Mouse (Mus musculus) spleen, adult 18-20 months (tissue): ENCODE results near the gene Fam210b.
"Not testable (repeated sequence)": the region's sequence is repeated elsewhere in the genome, so short reads cannot be mapped to it uniquely, and the experiment has no call there.

ENCODE experiments used
- DNase-seq, 2 experiments: peaks; one replicate each; pipeline ENCODE4 v3.0.0; 2022; ENCODE audit warnings: mixed read lengths in 2 of 2

Gene Fam210b

GRCm38 (mm10) chr2:172345258-172345738 is at the start of gene Fam210b:
Fam210b (plus strand) TSS chr2:172345565.
- peak; percentile 93 to 96 for DNase-seq

GRCm38 (mm10) chr2:172298083-172298482 is 47.3 kb upstream of the Fam210b start:
- DNase-seq: no peak

DNA sequence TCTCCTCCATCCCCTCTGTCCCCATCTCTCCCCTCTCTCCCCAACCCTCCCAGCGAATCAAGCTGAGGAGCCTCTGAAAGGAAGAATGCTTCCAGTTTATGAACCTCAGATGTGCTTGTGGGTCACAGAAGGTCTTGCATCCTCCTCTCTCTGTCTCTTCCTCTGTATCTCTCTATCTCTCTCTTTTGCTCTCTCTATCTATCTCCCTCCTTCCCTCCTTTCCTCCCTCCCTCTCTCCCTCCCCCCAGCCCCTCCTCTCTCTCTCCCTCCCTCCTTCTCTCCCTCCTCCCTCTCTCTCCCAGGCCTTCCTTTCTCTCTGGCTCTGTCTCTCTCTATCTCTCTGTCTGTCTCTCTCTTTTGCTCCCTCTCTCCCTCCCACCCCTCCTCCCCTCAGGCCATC is 46.8 kb upstream of the Fam210b start:
- no peak for DNase-seq

GRCm38 (mm10) chr2:172299126-172299921 is 46.0 kb upstream of the Fam210b start:
- no peak for DNase-seq

GRCm38 (mm10) chr2:172302396-172302795 is 43.0 kb upstream of the Fam210b start:
- no peak for DNase-seq

DNA sequence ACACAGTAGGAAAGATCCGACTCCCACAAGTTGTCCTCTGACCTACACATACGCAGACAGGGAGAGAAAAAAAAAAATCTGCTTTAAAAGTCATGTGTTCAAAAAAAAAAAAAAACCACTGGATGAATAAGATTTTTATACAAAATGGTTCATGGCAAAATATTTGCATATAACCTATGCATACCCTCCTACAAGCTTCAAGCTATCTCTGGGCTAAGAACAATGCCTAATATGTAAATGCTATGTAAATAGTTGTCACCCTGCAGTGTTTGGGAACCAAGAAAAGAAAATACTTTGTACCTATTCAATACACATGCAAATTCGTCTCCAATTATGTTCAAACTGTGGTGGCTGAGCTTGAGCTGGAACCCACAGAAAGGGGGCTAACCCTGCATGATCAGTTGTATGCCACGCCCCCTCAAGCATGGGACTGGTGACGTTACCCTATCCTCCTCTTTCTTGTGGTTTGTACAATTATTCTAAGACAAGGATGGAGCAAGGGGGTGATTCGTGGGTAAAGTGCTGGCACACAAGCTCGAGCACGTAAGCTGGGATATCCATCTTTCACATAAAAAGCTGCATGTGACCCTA is 41.2 kb upstream of the Fam210b start:
- no peak for DNase-seq

DNA sequence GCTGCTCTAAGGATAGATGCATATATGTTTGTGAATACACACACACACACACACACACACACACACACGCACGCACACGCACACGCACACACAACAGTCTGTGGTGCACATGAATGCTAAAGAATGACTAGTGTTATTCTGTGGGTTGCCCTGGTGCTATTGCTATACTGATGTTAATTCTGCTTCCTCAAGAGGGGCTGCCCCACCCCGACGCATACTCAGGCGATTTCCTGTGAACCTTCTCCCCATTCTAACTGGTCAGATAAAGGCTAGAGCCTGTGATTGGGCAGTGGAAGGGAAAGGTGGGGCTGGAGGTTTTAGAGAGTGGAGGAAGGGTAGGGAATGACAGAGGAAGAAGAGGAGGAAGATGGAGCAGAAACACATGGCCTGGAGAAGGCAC is 39.8 kb upstream of the Fam210b start:
- not testable (repeated sequence) for DNase-seq

- DNase-seq: no peak
Measured at GRCm38 (mm10) chr2:172306544-172306943, 38.8 kb upstream of the Fam210b start.

DNA sequence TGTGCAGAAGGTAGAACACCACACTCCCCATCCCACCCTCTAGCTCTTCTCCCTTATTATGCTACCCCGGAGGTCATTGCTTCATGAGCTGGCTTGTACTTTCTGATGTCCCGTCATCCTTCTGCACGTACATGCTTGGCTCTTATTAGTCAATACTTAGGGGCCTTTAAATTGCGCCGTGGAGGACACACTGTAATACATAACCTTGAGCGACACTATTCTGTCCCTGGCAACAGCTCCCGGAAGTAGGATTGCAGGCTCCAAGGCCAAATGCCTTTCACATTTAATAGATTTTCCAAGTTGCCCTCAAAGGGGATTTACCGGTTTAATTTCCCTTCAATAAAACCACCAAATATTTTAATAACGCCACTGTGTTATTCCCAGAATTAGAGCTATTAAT is 33.6 kb upstream of the Fam210b start:
- DNase-seq: no peak

- DNase-seq: peak in 1 of 2 experiments; percentile 8
Measured at GRCm38 (mm10) chr2:172320878-172321277, 24.5 kb upstream of the Fam210b start.

- DNase-seq: no peak
Measured at GRCm38 (mm10) chr2:172328248-172328647, 17.1 kb upstream of the Fam210b start.

GRCm38 (mm10) chr2:172329179-172329578 is 16.2 kb upstream of the Fam210b start:
- no peak for DNase-seq

GRCm38 (mm10) chr2:172338206-172338942 is 7.0 kb upstream of the Fam210b start:
- DNase-seq: no peak

DNA sequence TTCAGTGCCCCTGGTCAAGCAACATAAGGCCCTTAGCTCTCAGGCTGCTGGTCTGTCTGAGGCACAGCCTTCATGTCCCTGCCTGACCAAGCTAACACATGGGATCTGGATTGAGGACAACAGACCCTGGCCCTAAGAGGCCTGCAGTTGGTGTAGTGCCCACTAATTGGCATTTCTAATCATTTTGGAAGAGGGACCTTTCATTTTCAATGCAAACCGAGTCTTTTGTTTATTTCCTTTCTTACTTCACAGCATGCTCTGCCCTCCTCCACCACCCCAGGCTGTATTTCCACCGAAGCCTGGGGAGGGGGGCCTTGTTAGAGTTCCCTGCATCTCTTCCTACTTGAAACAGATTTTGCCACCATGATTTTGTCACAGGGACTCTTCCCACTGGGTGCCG is 4.4 kb upstream of the Fam210b start:
- DNase-seq: no peak

DNA sequence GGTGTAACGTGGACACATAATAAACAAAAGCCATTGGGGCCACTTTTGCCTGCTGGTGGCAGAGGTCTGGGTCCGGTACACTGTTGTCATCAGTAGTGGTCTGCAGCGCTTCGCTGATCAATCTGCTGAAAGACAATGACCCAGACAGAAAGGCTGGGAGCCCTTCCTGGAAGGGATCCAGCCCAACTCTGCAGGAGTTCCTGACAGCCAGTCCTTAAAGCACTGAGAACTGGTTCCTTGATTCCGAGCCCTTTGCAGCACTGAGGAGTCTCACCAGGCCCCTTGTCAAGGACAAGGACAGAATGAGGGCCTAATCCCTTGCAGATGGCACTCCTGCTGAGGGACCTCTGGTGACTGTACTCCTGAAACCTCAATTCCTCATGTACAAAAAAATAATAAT is 3.8 kb upstream of the Fam210b start:
- no peak for DNase-seq

DNA sequence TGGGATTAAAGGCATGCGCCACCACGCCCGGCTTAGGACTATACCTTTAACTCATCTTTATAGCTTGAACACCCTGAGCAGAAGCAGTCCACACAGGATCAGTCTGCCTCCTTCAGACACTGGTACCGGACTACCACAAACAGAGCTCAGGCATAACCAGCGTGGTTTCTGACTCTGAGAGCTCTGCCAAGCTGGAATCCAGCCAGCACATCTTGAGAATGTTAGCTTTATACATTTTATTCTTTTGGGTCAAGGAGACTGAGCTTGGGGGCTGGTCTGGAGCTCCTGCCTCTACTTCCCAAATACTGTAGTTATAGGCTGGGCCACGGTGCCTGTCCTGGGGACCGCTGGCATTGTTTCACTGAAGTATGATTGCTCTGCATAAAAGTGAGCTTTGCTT is 1.6 kb upstream of the Fam210b start:
- DNase-seq: no peak

GRCm38 (mm10) chr2:172344669-172345068 is 696 bp upstream of the Fam210b start:
- DNase-seq: no peak

- peak in 1 of 2 experiments; percentile 5 for DNase-seq
Measured at GRCm38 (mm10) chr2:172346034-172346929, 917 bp downstream of the Fam210b start.

GRCm38 (mm10) chr2:172346933-172347611 is 1.7 kb downstream of the Fam210b start:
- DNase-seq: no peak

DNA sequence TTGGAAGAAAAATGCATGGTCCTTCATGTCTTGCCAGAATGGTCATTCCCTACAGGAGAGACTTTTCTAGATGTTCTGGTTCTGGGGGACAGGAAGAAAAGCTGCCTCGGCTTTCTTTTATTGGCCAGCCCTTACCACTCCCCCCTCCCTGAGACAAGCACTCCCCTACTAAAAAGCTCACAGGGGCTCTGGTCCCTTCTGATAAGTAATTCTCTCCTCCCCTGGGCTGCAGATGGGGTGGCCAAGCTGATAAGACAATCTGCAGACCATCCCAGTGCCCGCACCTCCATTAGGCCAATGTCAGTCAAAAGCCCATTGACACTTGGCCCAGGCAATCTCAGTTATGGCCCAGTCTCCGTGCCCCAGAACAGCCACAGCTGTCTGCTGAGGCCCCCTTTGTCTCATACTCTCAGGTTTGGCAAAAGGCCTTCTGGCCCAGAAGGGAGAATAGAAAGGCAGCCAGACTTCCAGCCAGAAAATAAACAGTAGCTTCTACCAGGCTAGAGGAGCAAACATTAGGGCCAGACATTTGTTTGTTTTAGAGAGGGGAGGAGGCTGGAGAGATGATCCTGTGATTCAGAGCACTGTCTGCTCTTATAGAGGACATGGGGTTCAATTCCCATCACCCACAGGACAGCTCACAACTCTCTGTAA is 3.1 kb downstream of the Fam210b start:
- DNase-seq: no peak

- no peak for DNase-seq
Measured at GRCm38 (mm10) chr2:172349776-172350175, 4.4 kb downstream of the Fam210b start.
